Mouse (Mus musculus) CH12.LX (cell line): ENCODE results near the gene Vat1l. TPM values are rescaled to one million over a fixed set of nuclear protein-coding genes. Genes with fewer than 3 reads are reported as not detected.

Experiments
- DNase-seq: peaks from one replicate; pipeline ENCODE4 v3.0.0-alpha.2; 2013; ENCODE audit errors: extremely low read depth
- H3K27ac ChIP-seq: 2 replicates; pipeline ENCODE4 v1.5.1; 2012; ENCODE audit warnings: low read depth, mild to moderate bottlenecking, control low read depth, moderate library complexity; ENCODE audit not compliant: insufficient read depth
- H3K27me3 ChIP-seq: replicated peaks from 2 replicates; pipeline ENCODE3; 2012; ENCODE audit warnings: inconsistent platforms
- H3K36me3 ChIP-seq, 2 experiments: replicated peaks in 1 of 2; 2 replicates each; pipeline versions ENCODE3 to v1.6.1; 2012; ENCODE audit warnings: inconsistent platforms in 1 of 2, low read length in 1 of 2, mild to moderate bottlenecking in 1 of 2, mixed read lengths in 1 of 2, moderate library complexity in 1 of 2; ENCODE audit not compliant: control insufficient read depth in 1 of 2, insufficient read depth in 1 of 2
- H3K4me1 ChIP-seq, 2 experiments: 2 replicates each; pipeline ENCODE4 v1.6.1; 2012; ENCODE audit warnings: inconsistent platforms in 1 of 2, moderate library complexity in 1 of 2; ENCODE audit not compliant: insufficient read depth in 2 of 2, control insufficient read depth in 1 of 2
- H3K4me2 ChIP-seq: 2 replicates; pipeline ENCODE4 v1.6.1; 2012; ENCODE audit warnings: low read depth, mild to moderate bottlenecking, control low read depth; ENCODE audit not compliant: poor library complexity, insufficient read depth, severe bottlenecking
- H3K4me3 ChIP-seq, 3 experiments: fragments of 150-350 bp in 1 of 3; sonication (generic) in 1 of 3; replicated peaks in 1 of 3; 2 replicates each; pipeline versions ENCODE3 to v1.5.1; 2011 to 2012; ENCODE audit warnings: low read depth in 2 of 3, low read length in 2 of 3, mild to moderate bottlenecking in 2 of 3, moderate library complexity in 2 of 3, control low read depth in 1 of 3, improper control_type of control experiment in 1 of 3, inconsistent platforms in 1 of 3, mixed read lengths in 1 of 3; ENCODE audit not compliant: poor library complexity in 1 of 3
- H3K79me2 ChIP-seq: replicated peaks from 2 replicates; pipeline ENCODE4 v1.6.1; 2012; ENCODE audit warnings: mild to moderate bottlenecking, moderate library complexity; ENCODE audit not compliant: control insufficient read depth, poor library complexity, insufficient read depth, severe bottlenecking; ENCODE audit errors: extremely low read depth
- H3K9ac ChIP-seq: 2 replicates; pipeline ENCODE4 v1.6.1; 2012; ENCODE audit warnings: low read depth, mild to moderate bottlenecking, control low read depth, moderate library complexity; ENCODE audit not compliant: insufficient read depth
- H3K9me3 ChIP-seq: replicated peaks from 2 replicates; pipeline ENCODE3; 2012; ENCODE audit warnings: low read length, inconsistent platforms, mixed read lengths
- BHLHE40 ChIP-seq: IDR thresholded peaks from 2 replicates; pipeline ENCODE4 v1.6.1; 2011; ENCODE audit warnings: mild to moderate bottlenecking, low read depth, low read length, improper control_type of control experiment
- CHD1 ChIP-seq: IDR thresholded peaks from 2 replicates; pipeline ENCODE4 v1.6.1; 2012; ENCODE audit warnings: low read depth, low read length, improper control_type of control experiment, inconsistent platforms
- CTCF ChIP-seq, 2 experiments: IDR thresholded peaks in 1 of 2; conservative IDR thresholded peaks in 1 of 2; 2 replicates each; pipeline ENCODE4 v1.5.1; 2011 to 2012; ENCODE audit warnings: low read depth in 2 of 2, low read length in 2 of 2, improper control_type of control experiment in 1 of 2, inconsistent platforms in 1 of 2, mild to moderate bottlenecking in 1 of 2, moderate library complexity in 1 of 2
- ELF1 ChIP-seq: IDR thresholded peaks from 2 replicates; pipeline ENCODE4 v1.6.1; 2014; ENCODE audit warnings: low read depth, mild to moderate bottlenecking, inconsistent platforms, low read length, improper control_type of control experiment
- EP300 ChIP-seq: IDR thresholded peaks from 2 replicates; pipeline ENCODE4 v1.6.1; 2011; ENCODE audit warnings: low read length, improper control_type of control experiment
- ETS1 ChIP-seq: conservative IDR thresholded peaks from 2 replicates; pipeline ENCODE4 v1.6.1; 2012; ENCODE audit warnings: low read depth, mild to moderate bottlenecking, inconsistent platforms, low read length, improper control_type of control experiment, moderate library complexity
- GABPA ChIP-seq: IDR thresholded peaks from 2 replicates; pipeline ENCODE4 v1.6.1; 2012; ENCODE audit warnings: low read depth, low read length, improper control_type of control experiment, inconsistent platforms; ENCODE audit not compliant: insufficient replicate concordance
- HCFC1 ChIP-seq: IDR thresholded peaks from 2 replicates; pipeline ENCODE4 v1.6.1; 2012; ENCODE audit warnings: low read depth, mild to moderate bottlenecking, inconsistent platforms, low read length, improper control_type of control experiment
- JUN ChIP-seq: IDR thresholded peaks from 2 replicates; pipeline ENCODE4 v1.6.1; 2011; ENCODE audit warnings: low read depth, mild to moderate bottlenecking, low read length, improper control_type of control experiment, moderate library complexity; ENCODE audit not compliant: insufficient read depth
- KAT2A ChIP-seq: IDR thresholded peaks from 2 replicates; pipeline ENCODE4 v1.6.1; 2012; ENCODE audit warnings: low read length, improper control_type of control experiment, inconsistent platforms; ENCODE audit not compliant: insufficient replicate concordance
- MAFK ChIP-seq: IDR thresholded peaks from 2 replicates; pipeline ENCODE4 v1.6.1; 2011; ENCODE audit warnings: low read length, improper control_type of control experiment; ENCODE audit not compliant: insufficient replicate concordance
- MAZ ChIP-seq: IDR thresholded peaks from 2 replicates; pipeline ENCODE4 v1.6.1; 2012; ENCODE audit warnings: low read depth, mild to moderate bottlenecking, inconsistent platforms, low read length, improper control_type of control experiment, moderate library complexity
- MEF2A ChIP-seq: IDR thresholded peaks from 2 replicates; pipeline ENCODE4 v1.6.1; 2014; ENCODE audit warnings: low read depth, mild to moderate bottlenecking, inconsistent platforms, low read length, improper control_type of control experiment, borderline replicate concordance
- NRF1 ChIP-seq: IDR thresholded peaks from 2 replicates; pipeline ENCODE4 v1.6.1; 2014; ENCODE audit warnings: low read depth, mild to moderate bottlenecking, inconsistent platforms, low read length, improper control_type of control experiment, moderate library complexity
- PAX5 ChIP-seq: IDR thresholded peaks from 2 replicates; pipeline ENCODE4 v1.6.1; 2012; ENCODE audit warnings: low read length, inconsistent platforms, mixed read lengths
- POLR2A ChIP-seq: IDR thresholded peaks from 2 replicates; pipeline ENCODE4 v1.6.1; 2011; ENCODE audit warnings: low read depth, mild to moderate bottlenecking, improper control_type of control experiment, low read length
- RCOR1 ChIP-seq: conservative IDR thresholded peaks from 2 replicates; pipeline ENCODE4 v1.6.1; 2012; ENCODE audit warnings: low read depth, mild to moderate bottlenecking, inconsistent platforms, low read length, improper control_type of control experiment
- SIN3A ChIP-seq: IDR thresholded peaks from 2 replicates; pipeline ENCODE4 v1.6.1; 2012; ENCODE audit warnings: low read length, improper control_type of control experiment, inconsistent platforms
- TBP ChIP-seq: conservative IDR thresholded peaks from 2 replicates; pipeline ENCODE4 v1.6.1; 2011; ENCODE audit warnings: low read depth, low read length, improper control_type of control experiment
- UBTF ChIP-seq: IDR thresholded peaks from 2 replicates; pipeline ENCODE4 v1.6.1; 2012; ENCODE audit warnings: low read depth, mild to moderate bottlenecking, inconsistent platforms, low read length, improper control_type of control experiment, moderate library complexity
- ZKSCAN1 ChIP-seq: IDR thresholded peaks from 2 replicates; pipeline ENCODE4 v1.6.1; 2012; ENCODE audit warnings: low read depth, inconsistent platforms, low read length, improper control_type of control experiment, borderline replicate concordance
- ZMIZ1 ChIP-seq: IDR thresholded peaks from 2 replicates; pipeline ENCODE4 v1.6.1; 2012; ENCODE audit warnings: low read depth, mild to moderate bottlenecking, inconsistent platforms, low read length, improper control_type of control experiment
- dilution Hi-C: fragments of 300-500 bp; cut with MboI; formaldehyde crosslinking; loops from 2 replicates; pipeline ENCODE4 v1.14.3; 2020; ENCODE audit warnings: low sequenced_read_pairs; ENCODE audit not compliant: extremely low pct_unique_long_range_greater_than_20kb, extremely low pct_ligation_motif_present
- in situ Hi-C: fragments of 300-500 bp; cut with MboI; formaldehyde crosslinking; loops from 3 replicates; pipeline ENCODE4 v1.14.3; 2019; ENCODE audit warnings: low sequenced_read_pairs, low pct_ligation_motif_present, low pct_unique_long_range_greater_than_20kb, mixed read lengths
- polyA plus RNA-seq: library from polyadenylated mRNA; unstranded; fragments of >175 nt; gene quantifications from 2 replicates; pipeline ENCODE4 v1.2.1, GENCODE M21; 2012; ENCODE audit warnings: low read depth; ENCODE audit not compliant: insufficient read length
- total RNA-seq, 2 experiments: library from RNA; depleted of rRNA; stranded (reverse); fragments of 300-350 nt in 1 of 2; fragments of >200 nt in 1 of 2; gene quantifications; 2 replicates each; pipeline ENCODE4 v1.2.3; 2012 to 2014

Vat1l gene
- total and polyA plus RNA-seq, 3 experiments = not detected

- no peak overlapping the region for H3K4me2 ChIP-seq
- in situ Hi-C loops (no loop called here), dilution Hi-C loops (no loop called here)
- no peaks in the 10 kb centered on the region for H3K4me1 ChIP-seq
- TF ChIP-seq NRF1 (no peak), PAX5 (no peak), JUN (no peak), MAFK (no peak), POLR2A (no peak), MEF2A (no peak), TBP (no peak), ZMIZ1 (no peak), HCFC1 (no peak), RCOR1 (no peak), GABPA (no peak), MAZ (no peak), CTCF (conservative IDR thresholded peaks at IDR 0.05 in 1 of 2, IDR thresholded peaks at IDR 0.05 in 1 of 2; ENCODE audit: low read depth in 2 of 2, low read length in 2 of 2) (no peak), ETS1 (no peak), UBTF (no peak)
- H3K4me3 ChIP-seq = no peak overlapping the region
- H3K36me3 ChIP-seq = no peaks in the 10 kb centered on the region
- peaks cover 22% of the 10 kb centered on the region for H3K9me3 ChIP-seq
- H3K27ac ChIP-seq = no peak overlapping the region
- no peak overlapping the region for H3K9ac ChIP-seq
- no peaks in the 10 kb centered on the region for H3K27me3 ChIP-seq
- DNase-seq = no peak
- H3K79me2 ChIP-seq = no peaks in the 10 kb centered on the region
Measured at GRCm38 (mm10) chr8:114399273-114399672, 193.9 kb downstream of the Vat1l start.

GRCm38 (mm10) chr8:114401679-114402078 lies 196.3 kb downstream of the Vat1l start:
- Histone ChIP-seq H3K9ac (no peak overlapping the region), H3K4me3 (no peak overlapping the region), H3K4me2 (no peak overlapping the region), H3K9me3 (peaks cover 22% of the 10 kb centered on the region), H3K27me3 (no peaks in the 10 kb centered on the region)
- dilution Hi-C loops = no loop called here
- no peak for DNase-seq
- TF ChIP-seq EP300 = no peak
- TF ChIP-seq RCOR1 = no peak
- TF ChIP-seq PAX5 = no peak
- no peak for TF ChIP-seq KAT2A
- no peak for TF ChIP-seq ZMIZ1
- no peak for TF ChIP-seq BHLHE40
- TF ChIP-seq MAFK = no peak
- no peak for TF ChIP-seq CTCF (conservative IDR thresholded peaks at IDR 0.05 in 1 of 2, IDR thresholded peaks at IDR 0.05 in 1 of 2; ENCODE audit: low read depth in 2 of 2, low read length in 2 of 2)
- no peak for TF ChIP-seq ELF1
- TF ChIP-seq TBP = no peak
- no peak for TF ChIP-seq ZKSCAN1
- TF ChIP-seq JUN = no peak
- no peak for TF ChIP-seq CHD1
- no peak for TF ChIP-seq MAZ
- TF ChIP-seq SIN3A = no peak
- no peak for TF ChIP-seq ETS1
- TF ChIP-seq UBTF = no peak
- TF ChIP-seq, all 38 proteins: peak for 0
- H3K79me2 ChIP-seq = no peaks in the 10 kb centered on the region
- H3K27ac ChIP-seq = no peak overlapping the region
- no peaks in the 10 kb centered on the region for H3K4me1 ChIP-seq
- in situ Hi-C loops = no loop called here
- H3K36me3 ChIP-seq = no peaks in the 10 kb centered on the region
